Mouse (Mus musculus) limb, embryonic 13.5 days (tissue): ENCODE measurements around the gene Tnrc6c. TPM values are rescaled to one million over a fixed set of nuclear protein-coding genes. Genes with fewer than 3 reads are reported as not detected.

Experiments
- ATAC-seq: fragments of 200-750 bp; cut with Nextera tagmentation; 2 replicates; pipeline ENCODE4 v1.8.0; 2017; ENCODE audit warnings: low read depth, moderate number of reproducible peaks, moderate TSS enrichment; ENCODE audit not compliant: low FRiP score
- H3K27ac ChIP-seq: fragments of 300-500 bp; sonication (generic); 2 replicates; pipeline ENCODE4 v1.5.1; 2015; ENCODE audit warnings: inconsistent platforms, mild to moderate bottlenecking, moderate library complexity
- H3K27me3 ChIP-seq: fragments of 300-500 bp; sonication (generic); 2 replicates; pipeline ENCODE4 v1.6.1; 2015; ENCODE audit warnings: mild to moderate bottlenecking, inconsistent platforms
- H3K36me3 ChIP-seq: fragments of 300-500 bp; sonication (generic); 2 replicates; pipeline ENCODE4 v1.6.1; 2015; ENCODE audit warnings: inconsistent platforms, mild to moderate bottlenecking, moderate library complexity
- H3K4me1 ChIP-seq: fragments of 300-500 bp; sonication (generic); 2 replicates; pipeline ENCODE4 v1.6.1; 2015; ENCODE audit warnings: inconsistent platforms
- H3K4me2 ChIP-seq: fragments of 300-500 bp; sonication (generic); replicated peaks from 2 replicates; pipeline ENCODE4 v1.6.1; 2015; ENCODE audit warnings: inconsistent platforms, mild to moderate bottlenecking, moderate library complexity
- H3K4me3 ChIP-seq: fragments of 300-500 bp; sonication (generic); 2 replicates; pipeline ENCODE4 v1.5.1; 2015; ENCODE audit warnings: moderate library complexity, mild to moderate bottlenecking, inconsistent platforms
- H3K9ac ChIP-seq: fragments of 300-500 bp; sonication (generic); 2 replicates; pipeline ENCODE4 v1.6.1; 2015; ENCODE audit warnings: mild to moderate bottlenecking, inconsistent platforms
- H3K9me3 ChIP-seq: fragments of 300-500 bp; sonication (generic); 2 replicates; pipeline ENCODE4 v1.6.1; 2016; ENCODE audit warnings: inconsistent platforms
- WGBS: fragments of 180-500 bp; shearing (Covaris S2); methylation state at CpG from one replicate; pipeline ENCODE4 v1.1.7; 2015; 5-methylcytosine and 5-hydroxymethylcytosine counted together
- polyA plus RNA-seq: library from polyadenylated mRNA; unstranded; fragments of >200 nt; fragmentation: Nextera tagmentation; extraction: Ambion mirVana; gene quantifications from 2 replicates; pipeline ENCODE4 v1.2.1, GENCODE M21; 2015

Tnrc6c gene
- polyA plus RNA-seq, 1 experiment from 2014 or later, result 19.6 TPM

DNA sequence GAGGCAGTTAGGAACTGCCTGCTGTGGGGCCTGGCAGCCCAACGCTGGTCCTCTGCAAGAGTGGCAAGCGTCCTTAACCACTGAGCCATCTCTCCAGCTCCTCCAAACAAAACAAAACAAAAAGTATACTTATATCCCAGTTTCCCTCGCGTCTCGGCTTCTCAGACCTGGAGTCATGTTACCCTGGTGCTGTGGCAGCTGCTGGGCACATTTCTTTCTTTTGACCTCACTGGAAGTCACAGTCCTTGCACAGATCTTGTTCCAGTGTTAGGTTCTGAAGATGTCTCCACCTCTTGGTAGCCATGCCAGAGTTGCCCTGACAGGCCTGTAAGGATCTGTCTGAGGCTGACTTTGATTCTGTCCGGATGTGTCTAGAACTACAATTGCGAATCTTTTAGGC, 147.6 kb downstream of the Tnrc6c start:
- no peak overlapping the region for H3K4me3 ChIP-seq
- no peak overlapping the region for H3K4me2 ChIP-seq
- no peaks in the 10 kb centered on the region for H3K9me3 ChIP-seq
- H3K27me3 ChIP-seq, result no peaks in the 10 kb centered on the region
- 64% methylated on average over 7 of the region's 7 CpGs for WGBS
- ATAC-seq, result no peak
- H3K36me3 ChIP-seq, result no peaks in the 10 kb centered on the region
- 0 out of 2 replicates have a peak, but pooled peaks cover 3% of the 10 kb centered on the region for H3K4me1 ChIP-seq
- no peak overlapping the region for H3K27ac ChIP-seq
- H3K9ac ChIP-seq, result no peak overlapping the region

DNA sequence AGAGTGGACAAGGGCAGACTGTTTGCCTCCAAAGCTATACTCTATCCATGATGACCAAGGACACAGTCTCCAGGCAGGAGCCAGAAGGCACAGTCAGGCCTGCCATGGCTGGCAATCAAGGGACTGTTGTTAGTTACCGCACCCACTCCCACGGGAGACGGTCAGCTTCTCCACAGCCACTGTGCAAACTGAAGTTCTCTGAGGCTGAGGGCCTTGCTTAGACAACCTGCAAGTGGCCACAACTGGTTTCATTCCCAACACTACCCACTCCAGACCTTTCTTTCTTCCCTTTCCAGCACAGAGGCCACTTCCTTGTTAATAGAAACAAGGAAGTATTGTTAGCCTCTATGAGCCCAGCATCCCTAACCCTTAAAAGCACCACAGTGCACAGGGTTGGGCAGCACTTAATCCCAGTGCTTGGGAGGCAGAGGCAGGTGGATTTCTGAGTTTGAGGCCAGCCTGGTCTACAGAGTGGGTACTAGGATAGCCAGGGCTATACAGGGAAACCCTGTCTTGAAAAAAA, 149.1 kb downstream of the Tnrc6c start:
- 0 out of 2 replicates have a peak, but pooled peaks cover 2% of the 10 kb centered on the region for H3K4me1 ChIP-seq
- ATAC-seq, result no peak
- no peak overlapping the region for H3K9ac ChIP-seq
- H3K4me2 ChIP-seq, result no peak overlapping the region
- H3K27me3 ChIP-seq, result no peaks in the 10 kb centered on the region
- H3K27ac ChIP-seq, result no peak overlapping the region
- WGBS, result 87% methylated on average over 3 of the region's 3 CpGs
- H3K9me3 ChIP-seq, result no peaks in the 10 kb centered on the region
- no peaks in the 10 kb centered on the region for H3K36me3 ChIP-seq
- H3K4me3 ChIP-seq, result no peak overlapping the region

DNA sequence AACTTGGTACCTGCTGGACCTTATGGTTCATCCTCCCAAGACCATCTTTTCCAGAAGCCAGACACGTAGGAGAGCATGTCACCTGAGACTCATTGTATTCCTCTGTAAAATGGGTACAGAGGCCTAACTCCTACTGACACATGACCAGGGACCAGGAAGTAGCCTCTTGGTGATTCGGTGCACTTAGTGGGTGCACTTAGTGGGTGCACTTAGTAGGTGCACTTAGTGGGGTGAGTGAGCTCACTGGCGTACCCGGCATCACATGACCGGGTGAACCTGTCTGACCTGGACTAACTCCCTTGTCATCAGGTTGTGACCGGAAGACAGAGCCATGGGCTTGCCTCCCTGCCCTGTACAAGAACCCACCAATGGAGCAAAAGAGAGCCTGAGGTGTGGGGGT, 152.7 kb downstream of the Tnrc6c start:
- H3K9ac ChIP-seq, result no peak overlapping the region
- no peak for ATAC-seq
- no peak overlapping the region for H3K27ac ChIP-seq
- H3K4me2 ChIP-seq, result no peak overlapping the region
- no peaks in the 10 kb centered on the region for H3K9me3 ChIP-seq
- peaks cover 22% of the 10 kb centered on the region for H3K4me1 ChIP-seq
- 90% methylated on average over 6 of the region's 6 CpGs for WGBS
- H3K4me3 ChIP-seq, result no peak overlapping the region
- peaks cover under 1% of the 10 kb centered on the region; the same call in 1 of the 2 replicates for H3K36me3 ChIP-seq
- H3K27me3 ChIP-seq, result no peaks in the 10 kb centered on the region

DNA sequence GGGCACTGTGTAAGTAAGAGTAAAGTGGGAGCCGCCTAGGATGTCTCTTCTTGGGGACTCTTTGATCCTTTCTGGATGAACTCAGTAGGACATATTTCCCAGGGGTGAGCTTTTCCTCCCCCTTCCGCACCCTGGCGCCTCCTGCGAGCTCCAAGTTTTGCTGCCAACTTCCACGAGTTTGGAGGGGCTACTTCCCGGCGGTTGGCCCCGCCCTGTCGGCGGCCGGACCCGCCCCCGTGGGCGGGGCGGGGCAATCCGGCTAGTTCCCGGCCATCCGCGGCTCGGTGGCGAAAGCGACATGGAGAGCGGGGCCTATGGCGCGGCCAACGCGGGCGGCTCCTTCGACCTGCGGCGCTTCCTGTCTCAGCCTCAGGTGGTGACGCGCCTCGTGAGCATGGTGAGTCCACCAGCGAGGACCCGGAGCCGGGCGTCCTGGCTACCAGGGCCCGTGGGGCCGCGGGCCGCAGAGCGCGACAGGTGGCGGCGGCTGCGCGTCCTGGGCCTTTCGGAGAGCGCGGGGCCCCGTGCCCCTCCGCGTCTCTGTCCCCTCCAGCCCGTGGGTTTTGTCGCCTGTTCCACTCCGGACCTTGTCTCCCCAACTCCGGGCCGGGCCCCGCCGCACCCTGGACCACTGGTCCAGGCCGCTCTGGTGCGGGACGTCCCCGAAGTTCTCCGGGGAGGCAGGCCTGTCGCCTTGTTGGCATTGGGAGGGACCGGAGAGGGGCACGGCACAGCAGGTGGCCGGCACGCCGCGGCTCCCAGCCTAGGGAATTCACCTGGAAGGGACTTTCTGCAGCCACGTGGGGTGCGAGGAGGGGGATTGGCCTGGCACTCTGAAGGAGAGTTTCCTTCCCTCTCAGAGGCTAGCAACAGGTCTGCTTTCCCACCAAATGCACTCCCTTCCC, 155.6 kb downstream of the Tnrc6c start, which contains the start of the genes Gm20708 and Syngr2:
Gene Gm20708, plus strand, starts transcription at position 262 of the 905 bp plus-strand sequence.
Gene Syngr2, plus strand, starts transcription at position 262 of the 905 bp plus-strand sequence.
- H3K4me1 ChIP-seq, result peaks cover 22% of the 10 kb centered on the region
- H3K9me3 ChIP-seq, result no peaks in the 10 kb centered on the region
- H3K4me2 ChIP-seq, result peak within 1 kb of the TSS; percentile 100
- H3K27ac ChIP-seq, result peak within 1 kb of the TSS; percentile 44
- H3K27me3 ChIP-seq, result no peaks in the 10 kb centered on the region
- WGBS, result under 1% methylated on average over 75 of the region's 75 CpGs
- H3K9ac ChIP-seq, result peak within 1 kb of the TSS; percentile 81
- H3K4me3 ChIP-seq, result peak within 1 kb of the TSS; percentile 91
- ATAC-seq, result peak; percentile 77; the same call in 1 of the 2 replicates
- H3K36me3 ChIP-seq, result peaks cover 30% of the 10 kb centered on the region

DNA sequence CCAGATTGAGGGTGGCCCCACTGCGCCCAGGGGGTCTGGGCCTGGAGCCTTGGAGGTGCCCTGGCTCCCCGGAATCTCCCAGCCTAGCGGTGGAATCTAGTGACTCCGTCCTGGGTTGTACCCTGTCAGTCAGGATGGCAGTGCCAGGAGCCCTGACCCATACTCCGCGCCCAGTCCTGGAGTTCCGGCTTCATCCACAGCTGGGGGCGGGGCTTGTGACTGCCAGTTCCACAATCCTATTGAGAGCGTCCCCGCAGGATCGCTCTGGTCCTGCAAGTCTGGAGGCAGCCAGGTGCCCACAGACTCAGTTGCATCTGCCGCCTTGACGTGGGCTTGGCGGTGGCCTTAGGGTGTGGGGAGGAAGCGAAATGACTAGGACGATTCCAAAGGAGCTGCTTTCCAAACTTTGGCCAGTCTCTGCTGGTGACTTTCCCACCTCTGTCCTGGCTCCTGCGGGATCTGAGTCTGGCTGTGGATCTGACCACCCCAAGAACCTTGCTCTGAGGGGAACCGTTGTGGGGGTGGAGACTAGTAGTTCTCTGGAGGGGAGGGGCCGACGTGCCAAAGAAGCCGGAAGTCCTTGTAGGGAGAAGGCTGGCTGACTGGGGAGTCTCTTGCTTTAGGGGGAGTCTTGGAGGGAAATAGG, 156.4 kb downstream of the Tnrc6c start:
- H3K4me1 ChIP-seq, result peaks cover 22% of the 10 kb centered on the region
- peak; percentile 76 for ATAC-seq
- no peaks in the 10 kb centered on the region for H3K27me3 ChIP-seq
- peak overlapping the region; percentile 91 for H3K4me3 ChIP-seq
- peak overlapping the region; percentile 81 for H3K9ac ChIP-seq
- under 1% methylated on average over 21 of the region's 21 CpGs for WGBS
- no peaks in the 10 kb centered on the region for H3K9me3 ChIP-seq
- H3K4me2 ChIP-seq, result peak overlapping the region; percentile 100
- H3K27ac ChIP-seq, result peak overlapping the region; percentile 44; the same call in 1 of the 2 replicates
- H3K36me3 ChIP-seq, result peaks cover 38% of the 10 kb centered on the region

Other genes with a start within 250 kb of the Tnrc6c start
- not detected in 2 replicates for gene Gm11733, start 169.9 kb upstream of the Tnrc6c start, polyA plus RNA-seq
- gene Tmc8, start 127.8 kb downstream of the Tnrc6c start, polyA plus RNA-seq, result 0.81 and 1.4 TPM in 2 replicates
- 19.0 and 23.9 TPM in 2 replicates for gene Tmc6, start 127.9 kb downstream of the Tnrc6c start, polyA plus RNA-seq
- 0.41 and 0.60 TPM in 2 replicates for gene 6030468B19Rik, start 143.4 kb downstream of the Tnrc6c start, polyA plus RNA-seq
- gene Gm20708, start 155.4 kb downstream of the Tnrc6c start, polyA plus RNA-seq, result 0.60 and 0.72 TPM in 2 replicates
- gene Syngr2, start 155.4 kb downstream of the Tnrc6c start, polyA plus RNA-seq, result 38.4 and 39.5 TPM in 2 replicates
- 5.6 and 6.2 TPM in 2 replicates for gene Afmid, start 171.6 kb downstream of the Tnrc6c start, polyA plus RNA-seq
- gene Tk1, start 171.8 kb downstream of the Tnrc6c start, polyA plus RNA-seq, result 133 and 137 TPM in 2 replicates
- gene Birc5, start 195.0 kb downstream of the Tnrc6c start, polyA plus RNA-seq, result 307 and 322 TPM in 2 replicates
- not detected in 2 replicates for gene Tmem235, start 206.5 kb downstream of the Tnrc6c start, polyA plus RNA-seq
- gene Tha1, start 219.2 kb downstream of the Tnrc6c start, polyA plus RNA-seq, result 3.4 and 3.6 TPM in 2 replicates